Mouse (Mus musculus) midbrain, embryonic 11.5 days (tissue): ENCODE measurements at regions not wholly inside any gene's neighbourhood (a gene's known extent, or its start where the extent isn't known, plus 50 kb on each side); places are given as distances from the start of the nearest gene placed in this dataset.
"Not testable (repeated sequence)": the region's sequence is repeated elsewhere in the genome, so short reads cannot be mapped to it uniquely, and the experiment has no call there.

Experiments
- ATAC-seq: fragments of 200-750 bp; cut with Nextera tagmentation; 2 replicates; pipeline ENCODE4 v1.8.0; 2017; ENCODE audit warnings: moderate TSS enrichment, moderate library complexity; ENCODE audit not compliant: low FRiP score
- DNase-seq: peaks from one replicate; pipeline ENCODE4 v3.0.0; 2015; ENCODE audit warnings: low spot score; ENCODE audit errors: missing footprints
- H3K27ac ChIP-seq: fragments of 300-500 bp; sonication (generic); 2 replicates; pipeline ENCODE4 v1.5.1; 2014; ENCODE audit warnings: low read depth, low read length
- H3K27me3 ChIP-seq: fragments of 300-500 bp; sonication (generic); 2 replicates; pipeline ENCODE4 v1.6.1; 2014; ENCODE audit warnings: mild to moderate bottlenecking, low read length, moderate library complexity, mixed read lengths; ENCODE audit not compliant: control insufficient read depth, insufficient read depth
- H3K36me3 ChIP-seq: fragments of 300-500 bp; sonication (generic); 2 replicates; pipeline ENCODE4 v1.6.1; 2014; ENCODE audit warnings: mild to moderate bottlenecking, low read length, moderate library complexity, mixed read lengths; ENCODE audit not compliant: control insufficient read depth, insufficient read depth
- H3K4me1 ChIP-seq: fragments of 300-500 bp; sonication (generic); 2 replicates; pipeline ENCODE4 v1.6.1; 2014; ENCODE audit warnings: low read length; ENCODE audit not compliant: control insufficient read depth, insufficient read depth
- H3K4me2 ChIP-seq: fragments of 300-500 bp; sonication (generic); 2 replicates; pipeline ENCODE4 v1.6.1; 2014; ENCODE audit warnings: mild to moderate bottlenecking, moderate library complexity
- H3K4me3 ChIP-seq: fragments of 300-500 bp; sonication (generic); 2 replicates; pipeline ENCODE4 v1.5.1; 2014; ENCODE audit warnings: low read depth, low read length
- H3K9ac ChIP-seq: fragments of 300-500 bp; sonication (generic); 2 replicates; pipeline ENCODE4 v1.6.1; 2014; ENCODE audit warnings: low read length
- H3K9me3 ChIP-seq: fragments of 300-500 bp; sonication (generic); 2 replicates; pipeline ENCODE4 v1.6.1; 2016; ENCODE audit warnings: low read length; ENCODE audit not compliant: control insufficient read depth
- WGBS: fragments of 180-500 bp; shearing (Covaris S2); extraction: QIAGEN DNeasy Blood & Tissue Kit; methylation state at CpG from one replicate; pipeline ENCODE4 v1.1.7; 2014; 5-methylcytosine and 5-hydroxymethylcytosine counted together

- no peak overlapping the region for H3K27ac ChIP-seq
- ATAC-seq (no peak), DNase-seq (peak; percentile 75)
- H3K9me3 ChIP-seq: no peaks in the 10 kb centered on the region
- no peak overlapping the region for H3K9ac ChIP-seq
- H3K36me3 ChIP-seq: no peaks in the 10 kb centered on the region
- H3K4me3 ChIP-seq: no peak overlapping the region
- no peaks in the 10 kb centered on the region for H3K27me3 ChIP-seq
- 70% methylated on average over 3 of the region's 3 CpGs for WGBS
- no peaks in the 10 kb centered on the region for H3K4me1 ChIP-seq
- no peak overlapping the region for H3K4me2 ChIP-seq
Observed at GRCm38 (mm10) chr12:29028171-29028570, 276.6 kb downstream of the Eipr1 start.

GRCm38 (mm10) chr12:29029461-29029860, 277.9 kb downstream of the Eipr1 start:
- no peak for ATAC-seq
- H3K9ac ChIP-seq: no peak overlapping the region
- DNase-seq: peak; percentile 41
- no peaks in the 10 kb centered on the region for H3K27me3 ChIP-seq
- H3K9me3 ChIP-seq: no peaks in the 10 kb centered on the region
- H3K36me3 ChIP-seq: no peaks in the 10 kb centered on the region
- WGBS: 70% methylated on average over 7 of the region's 7 CpGs
- no peak overlapping the region for H3K4me2 ChIP-seq
- H3K4me3 ChIP-seq: no peak overlapping the region
- no peaks in the 10 kb centered on the region for H3K4me1 ChIP-seq
- H3K27ac ChIP-seq: no peak overlapping the region

- 87% methylated on average over 8 of the region's 8 CpGs for WGBS
- no peak overlapping the region for H3K27ac ChIP-seq
- no peak overlapping the region for H3K4me2 ChIP-seq
- H3K4me1 ChIP-seq: peaks cover 16% of the 10 kb centered on the region
- no peaks in the 10 kb centered on the region for H3K9me3 ChIP-seq
- H3K4me3 ChIP-seq: no peak overlapping the region
- H3K36me3 ChIP-seq: no peaks in the 10 kb centered on the region
- no peak overlapping the region for H3K9ac ChIP-seq
- no peaks in the 10 kb centered on the region; the same call in 1 of the 2 replicates for H3K27me3 ChIP-seq
- ATAC-seq: no peak
- DNase-seq: peak; percentile 77
Observed at GRCm38 (mm10) chr12:29046009-29046408, 294.4 kb downstream of the Eipr1 start.

- H3K27me3 ChIP-seq, H3K36me3 ChIP-seq, H3K4me3 ChIP-seq, DNase-seq, H3K9me3 ChIP-seq, H3K4me2 ChIP-seq, ATAC-seq: not testable (repeated sequence)
- 52% methylated on average over 3 of the region's 4 CpGs for WGBS
- H3K27ac ChIP-seq: peak overlapping the region; percentile 85
- peak overlapping the region; percentile 36; the same call in 1 of the 2 replicates for H3K9ac ChIP-seq
- H3K4me1 ChIP-seq: peaks cover 16% of the 10 kb centered on the region
Observed at GRCm38 (mm10) chr12:29048596-29048995, 297.0 kb downstream of the Eipr1 start.

GRCm38 (mm10) chr12:29049105-29049511, 297.5 kb downstream of the Eipr1 start:
- H3K4me1 ChIP-seq: peaks cover 16% of the 10 kb centered on the region
- H3K27ac ChIP-seq: peak overlapping the region; percentile 85
- peak; percentile 93 for DNase-seq
- H3K9ac ChIP-seq: peak overlapping the region; percentile 36; the same call in 1 of the 2 replicates
- ATAC-seq: peak; percentile 94
- no peak overlapping the region; the same call in 1 of the 2 replicates for H3K4me2 ChIP-seq
- H3K36me3 ChIP-seq: no peaks in the 10 kb centered on the region
- whole genome bisulfite sequencing: under 1% methylated on average over 8 of the region's 8 CpGs
- no peaks in the 10 kb centered on the region; the same call in 1 of the 2 replicates for H3K27me3 ChIP-seq
- H3K4me3 ChIP-seq: no peak overlapping the region
- no peaks in the 10 kb centered on the region for H3K9me3 ChIP-seq

GRCm38 (mm10) chr12:29049801-29050200, 298.2 kb downstream of the Eipr1 start:
- peak overlapping the region; percentile 85 for H3K27ac ChIP-seq
- H3K9me3 ChIP-seq: no peaks in the 10 kb centered on the region
- DNase-seq (peak; percentile 85), ATAC-seq (no peak)
- no peak overlapping the region for H3K4me2 ChIP-seq
- H3K27me3 ChIP-seq: no peaks in the 10 kb centered on the region; the same call in 1 of the 2 replicates
- no peaks in the 10 kb centered on the region for H3K36me3 ChIP-seq
- no peak overlapping the region for H3K4me3 ChIP-seq
- no peak overlapping the region for H3K9ac ChIP-seq
- H3K4me1 ChIP-seq: peaks cover 16% of the 10 kb centered on the region

- no peak overlapping the region for H3K4me3 ChIP-seq
- WGBS: 73% methylated on average over 8 of the region's 8 CpGs
- no peaks in the 10 kb centered on the region for H3K36me3 ChIP-seq
- H3K27me3 ChIP-seq: no peaks in the 10 kb centered on the region; the same call in 1 of the 2 replicates
- H3K9me3 ChIP-seq: no peaks in the 10 kb centered on the region
- peaks cover 16% of the 10 kb centered on the region for H3K4me1 ChIP-seq
- H3K9ac ChIP-seq: no peak overlapping the region
- DNase-seq (no peak), ATAC-seq (no peak)
- no peak overlapping the region for H3K27ac ChIP-seq
- H3K4me2 ChIP-seq: no peak overlapping the region
Observed at GRCm38 (mm10) chr12:29050516-29051251, 299.1 kb downstream of the Eipr1 start.

- ATAC-seq (no peak), DNase-seq (no peak)
- H3K4me2 ChIP-seq: no peak overlapping the region
- 83% methylated on average over 7 of the region's 7 CpGs for WGBS
- no peak overlapping the region for H3K27ac ChIP-seq
- H3K27me3 ChIP-seq: no peaks in the 10 kb centered on the region
- H3K4me1 ChIP-seq: peaks cover 7% of the 10 kb centered on the region
- no peak overlapping the region for H3K9ac ChIP-seq
- no peaks in the 10 kb centered on the region for H3K36me3 ChIP-seq
- H3K9me3 ChIP-seq: no peaks in the 10 kb centered on the region
- no peak overlapping the region for H3K4me3 ChIP-seq
Observed at GRCm38 (mm10) chr12:29054367-29054766, 302.8 kb downstream of the Eipr1 start.

- Histone ChIP-seq H3K4me2 (no peak overlapping the region), H3K4me3 (no peak overlapping the region), H3K27me3 (no peaks in the 10 kb centered on the region), H3K36me3 (no peaks in the 10 kb centered on the region), H3K9ac (no peak overlapping the region), H3K27ac (no peak overlapping the region), H3K4me1 (no peaks in the 10 kb centered on the region), H3K9me3 (no peaks in the 10 kb centered on the region)
- ATAC-seq: no peak
- WGBS: 78% methylated on average over 14 of the region's 14 CpGs
- no peak for DNase-seq
Observed at GRCm38 (mm10) chr12:29062025-29062637, 310.5 kb downstream of the Eipr1 start.
